Mouse (Mus musculus) neural tube, embryonic 12.5 days (tissue): ENCODE data around the gene Hal. TPM values are rescaled to one million over a fixed set of nuclear protein-coding genes. Genes with fewer than 3 reads are reported as not detected.
"Not testable (repeated sequence)": the region's sequence is repeated elsewhere in the genome, so short reads cannot be mapped to it uniquely, and the experiment has no call there.

Experiments used
- ATAC-seq: fragments of 200-750 bp; cut with Nextera tagmentation; 2 replicates; pipeline ENCODE4 v1.8.0; 2017; ENCODE audit warnings: low read depth, mild to moderate bottlenecking, moderate TSS enrichment, moderate library complexity; ENCODE audit not compliant: low FRiP score
- H3K27ac ChIP-seq: fragments of 300-500 bp; sonication (generic); 2 replicates; pipeline ENCODE4 v1.5.1; 2016
- H3K27me3 ChIP-seq: fragments of 300-500 bp; sonication (generic); replicated peaks from 2 replicates; pipeline ENCODE4 v1.6.1; 2016; ENCODE audit warnings: mild to moderate bottlenecking
- H3K36me3 ChIP-seq: fragments of 300-500 bp; sonication (generic); 2 replicates; pipeline ENCODE4 v1.6.1; 2016; ENCODE audit warnings: mild to moderate bottlenecking
- H3K4me1 ChIP-seq: fragments of 300-500 bp; sonication (generic); 2 replicates; pipeline ENCODE4 v1.6.1; 2016
- H3K4me2 ChIP-seq: fragments of 300-500 bp; sonication (generic); replicated peaks from 2 replicates; pipeline ENCODE4 v1.6.1; 2016; ENCODE audit warnings: mild to moderate bottlenecking
- H3K4me3 ChIP-seq: fragments of 300-500 bp; sonication (generic); 2 replicates; pipeline ENCODE4 v1.5.1; 2016
- H3K9ac ChIP-seq: fragments of 300-500 bp; sonication (generic); 2 replicates; pipeline ENCODE4 v1.6.1; 2016; ENCODE audit warnings: mild to moderate bottlenecking
- H3K9me3 ChIP-seq: fragments of 300-500 bp; sonication (generic); 2 replicates; pipeline ENCODE4 v1.6.1; 2016; ENCODE audit warnings: mild to moderate bottlenecking
- WGBS: fragments of 180-500 bp; shearing (Covaris S2); methylation state at CpG from one replicate; pipeline ENCODE4 v1.1.7; 2016; 5-methylcytosine and 5-hydroxymethylcytosine counted together
- polyA plus RNA-seq: library from polyadenylated mRNA; unstranded; fragments of >200 nt; fragmentation: Nextera tagmentation; extraction: Ambion mirVana; gene quantifications from 2 replicates; pipeline ENCODE4 v1.2.1, GENCODE M21; 2016

Gene Hal
- polyA plus RNA-seq, 1 experiment from 2014 or later = 0.08 TPM

DNA sequence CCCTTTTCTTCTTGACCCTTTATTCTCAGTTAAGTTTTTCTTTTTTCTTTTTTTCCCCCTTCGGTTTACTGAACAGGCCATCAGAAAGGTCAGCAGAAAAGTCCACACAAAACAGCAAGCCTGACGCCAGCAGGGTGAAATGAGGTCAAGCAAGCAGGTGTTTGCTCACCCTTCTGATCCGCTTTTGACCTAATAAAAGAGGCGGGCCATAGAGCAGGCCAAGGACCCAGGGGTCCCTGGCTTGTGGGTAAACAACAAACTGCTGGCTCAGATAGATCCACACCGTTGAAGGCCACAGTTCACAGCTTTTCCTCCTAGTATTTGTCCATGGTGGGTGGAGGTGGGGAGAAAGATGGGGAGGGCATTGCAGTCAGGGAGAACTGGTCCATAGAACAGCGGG, 54.6 kb downstream of the Hal start:
- Histone ChIP-seq H3K9me3 (no peaks in the 10 kb centered on the region), H3K4me2 (no peak overlapping the region), H3K9ac (no peak overlapping the region), H3K4me3 (no peak overlapping the region), H3K36me3 (no peaks in the 10 kb centered on the region), H3K27me3 (0 out of 2 replicates have a peak, but pooled peaks cover 4% of the 10 kb centered on the region), H3K4me1 (peaks cover 6% of the 10 kb centered on the region; the same call in 1 of the 2 replicates), H3K27ac (no peak overlapping the region)
- 54% methylated on average over 6 of the region's 6 CpGs for WGBS
- no peak for ATAC-seq

DNA sequence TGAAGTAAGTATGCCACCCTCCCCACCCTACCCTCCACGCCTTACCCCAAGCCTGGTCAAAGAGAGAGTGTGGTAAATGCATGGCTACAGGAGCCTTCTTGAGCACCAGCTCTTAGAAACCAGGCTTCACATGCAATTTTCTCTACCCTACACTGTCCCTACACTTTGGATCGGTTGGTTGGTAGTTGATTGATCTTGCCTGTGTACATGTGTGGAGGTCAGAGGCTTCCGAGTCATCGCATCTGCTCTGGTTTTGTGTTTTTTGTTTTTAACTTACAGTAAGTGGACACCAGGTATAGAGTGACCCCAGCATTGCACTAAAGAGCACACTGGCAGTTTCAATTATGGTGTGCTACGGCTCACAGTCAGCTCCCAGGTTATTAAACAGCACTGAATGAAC, 55.6 kb downstream of the Hal start:
- Histone ChIP-seq H3K4me1 (peaks cover 6% of the 10 kb centered on the region; the same call in 1 of the 2 replicates), H3K27ac (no peak overlapping the region), H3K4me2 (no peak overlapping the region), H3K27me3 (0 out of 2 replicates have a peak, but pooled peaks cover 4% of the 10 kb centered on the region), H3K9me3 (no peaks in the 10 kb centered on the region), H3K4me3 (no peak overlapping the region), H3K9ac (no peak overlapping the region), H3K36me3 (no peaks in the 10 kb centered on the region)
- 88% methylated on average over 5 of the region's 5 CpGs for WGBS
- no peak for ATAC-seq

DNA sequence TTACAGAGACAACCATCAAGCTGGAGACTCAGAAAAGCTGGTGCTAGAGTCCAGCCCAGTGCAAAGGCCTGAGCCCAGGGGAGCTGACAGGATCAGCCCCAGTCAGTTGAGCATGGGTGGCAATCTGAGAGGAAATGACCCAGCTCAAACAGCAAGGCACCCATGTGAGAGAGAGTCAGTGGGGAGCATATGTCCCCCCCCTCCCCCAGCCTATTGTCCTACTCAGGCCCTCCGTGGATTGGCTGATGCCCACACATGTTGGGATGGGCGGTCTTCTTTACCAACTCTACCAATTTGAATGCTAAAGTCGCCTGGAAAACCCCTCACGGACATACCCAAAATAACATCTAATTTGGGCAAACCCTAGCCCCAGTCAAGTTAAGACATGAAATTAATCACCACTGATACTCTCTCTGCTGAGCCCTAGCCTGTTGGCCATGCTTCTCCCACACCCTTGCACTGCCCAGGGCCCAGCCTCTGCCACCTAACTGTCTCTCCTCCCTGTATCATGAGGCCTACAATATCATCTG, 59.2 kb downstream of the Hal start:
- no peak overlapping the region for H3K27ac ChIP-seq
- H3K9me3 ChIP-seq = no peaks in the 10 kb centered on the region
- H3K9ac ChIP-seq = no peak overlapping the region
- H3K4me1 ChIP-seq = no peaks in the 10 kb centered on the region
- no peaks in the 10 kb centered on the region for H3K27me3 ChIP-seq
- H3K4me2 ChIP-seq = no peak overlapping the region
- no peak for ATAC-seq
- no peaks in the 10 kb centered on the region for H3K36me3 ChIP-seq
- 93% methylated on average over 4 of the region's 4 CpGs for WGBS
- no peak overlapping the region for H3K4me3 ChIP-seq

DNA sequence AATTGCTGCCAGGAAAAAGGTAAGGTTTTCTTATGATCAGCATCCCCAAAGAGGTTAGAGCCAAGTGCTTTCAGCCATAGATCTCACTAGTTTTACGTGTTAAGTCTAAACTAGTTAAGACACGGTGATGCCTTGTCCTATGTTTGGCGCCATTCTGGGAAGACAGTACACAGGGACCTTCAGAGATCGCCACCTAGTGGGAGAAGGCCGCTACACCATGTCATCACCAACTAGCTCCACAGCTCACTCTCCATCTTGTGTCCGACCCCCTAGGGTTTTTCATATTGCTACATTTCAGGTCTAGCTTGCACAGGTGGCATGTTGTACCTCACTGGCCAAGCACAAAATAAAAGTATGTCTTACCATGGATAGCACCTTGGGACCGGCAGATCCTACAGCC, 60.4 kb downstream of the Hal start:
- H3K36me3 ChIP-seq = no peaks in the 10 kb centered on the region
- WGBS = 17% methylated on average over 7 of the region's 7 CpGs
- no peak; the same call in 1 of the 2 replicates for ATAC-seq

DNA sequence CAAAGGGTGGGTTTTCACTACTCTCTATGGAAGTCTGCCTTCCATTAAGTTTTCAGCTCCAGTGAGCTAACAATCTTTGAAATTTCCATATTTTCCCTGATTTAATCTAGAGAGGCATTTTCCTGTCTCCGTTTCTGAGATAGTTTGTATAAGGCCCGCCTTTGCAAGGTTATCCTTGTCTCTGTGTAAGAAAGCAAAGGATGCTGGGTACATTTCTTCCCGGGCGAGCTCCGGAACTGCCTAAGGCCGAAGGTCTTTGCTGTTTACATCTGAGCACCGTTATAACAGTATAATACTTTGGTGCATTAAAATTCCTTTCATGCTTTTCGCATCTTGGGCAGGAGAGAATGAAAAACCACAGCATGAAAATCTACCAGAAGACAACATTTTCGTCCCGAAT, 61.3 kb downstream of the Hal start:
- Histone ChIP-seq H3K36me3 (no peaks in the 10 kb centered on the region), H3K4me2 (no peak overlapping the region), H3K4me3 (no peak overlapping the region), H3K9ac (no peak overlapping the region), H3K4me1 (no peaks in the 10 kb centered on the region), H3K27ac (no peak overlapping the region), H3K9me3 (no peaks in the 10 kb centered on the region), H3K27me3 (no peaks in the 10 kb centered on the region)
- no peak for ATAC-seq
- 91% methylated on average over 10 of the region's 10 CpGs for WGBS

More for the DNA sequence above, 60.4 kb downstream of the Hal start:
- Histone ChIP-seq H3K27me3 (no peaks in the 10 kb centered on the region), H3K9ac (no peak overlapping the region), H3K4me2 (no peak overlapping the region), H3K27ac (no peak overlapping the region), H3K9me3 (no peaks in the 10 kb centered on the region), H3K4me3 (no peak overlapping the region), H3K4me1 (no peaks in the 10 kb centered on the region)

DNA sequence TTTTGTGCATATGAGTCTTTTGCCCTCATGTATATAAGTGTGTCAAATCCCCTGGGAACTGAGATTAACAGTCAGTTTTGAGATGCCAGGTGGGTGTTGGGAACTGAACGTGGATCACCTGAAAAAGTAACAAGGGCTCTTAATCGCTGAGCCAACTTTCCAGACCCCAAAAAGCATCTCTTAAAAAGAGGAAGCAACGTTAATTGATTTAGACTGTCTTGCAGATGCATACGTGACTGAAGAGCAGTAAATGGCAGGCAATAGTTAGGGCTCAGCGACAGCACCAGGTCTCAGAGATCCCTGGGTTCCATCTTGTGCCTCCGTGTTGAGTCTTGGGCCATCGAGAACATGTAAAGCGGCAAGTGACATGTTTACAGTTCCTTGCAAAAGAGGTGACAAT, 64.0 kb downstream of the Hal start:
- H3K9me3 ChIP-seq = no peaks in the 10 kb centered on the region
- ATAC-seq = no peak

DNA sequence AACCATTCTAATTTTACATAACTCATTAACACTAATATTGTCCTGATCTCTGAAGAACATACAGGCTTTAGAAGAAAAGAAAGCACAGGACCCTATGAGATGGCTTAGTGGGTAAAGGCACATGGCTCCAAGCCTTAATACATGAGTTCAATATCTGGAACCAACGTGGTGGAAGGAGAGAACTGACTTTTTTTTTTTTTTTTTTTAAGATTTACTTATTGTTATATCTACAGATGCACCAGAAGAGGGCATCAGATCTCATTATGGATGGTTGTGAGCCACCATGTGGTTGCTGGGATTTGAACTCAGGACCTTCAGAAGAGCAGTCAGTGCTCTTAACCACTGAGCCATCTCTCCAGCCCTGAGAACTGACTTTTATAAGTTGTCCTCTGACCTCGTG, 69.4 kb downstream of the Hal start:
- H3K4me2 ChIP-seq, H3K36me3 ChIP-seq, H3K27ac ChIP-seq, H3K4me1 ChIP-seq, H3K9ac ChIP-seq, H3K27me3 ChIP-seq, ATAC-seq, H3K4me3 ChIP-seq, H3K9me3 ChIP-seq: not testable (repeated sequence)
- 82% methylated on average over 2 of the region's 2 CpGs for WGBS

More for the DNA sequence above, 64.0 kb downstream of the Hal start:
- Histone ChIP-seq H3K4me3 (no peak overlapping the region), H3K4me1 (no peaks in the 10 kb centered on the region), H3K9ac (no peak overlapping the region), H3K4me2 (no peak overlapping the region), H3K27me3 (no peaks in the 10 kb centered on the region), H3K27ac (no peak overlapping the region), H3K36me3 (no peaks in the 10 kb centered on the region)
- WGBS = 85% methylated on average over 8 of the region's 8 CpGs

DNA sequence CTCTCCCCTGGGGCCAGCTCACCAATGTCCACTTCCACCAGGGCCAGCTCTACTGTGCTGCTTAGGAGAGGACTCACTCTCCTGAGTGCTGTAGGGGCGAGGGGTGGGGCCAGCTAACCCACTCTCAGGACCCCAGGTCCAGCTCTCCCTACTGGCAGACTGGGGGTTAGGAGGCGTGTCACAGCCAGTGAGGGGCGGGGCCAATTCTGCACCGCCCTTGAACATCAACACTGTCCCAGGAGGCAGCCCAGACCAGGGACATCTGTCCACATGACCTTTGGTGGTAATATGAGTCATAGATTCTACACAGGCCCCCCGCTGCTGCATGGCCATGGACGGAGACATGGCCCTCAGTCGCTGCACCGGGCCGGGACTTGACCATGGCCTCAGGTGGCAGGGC, 71.2 kb downstream of the Hal start:
- Histone ChIP-seq H3K4me3 (no peak overlapping the region), H3K4me2 (no peak overlapping the region), H3K27me3 (no peaks in the 10 kb centered on the region), H3K27ac (no peak overlapping the region), H3K9ac (no peak overlapping the region), H3K4me1 (no peaks in the 10 kb centered on the region), H3K36me3 (no peaks in the 10 kb centered on the region), H3K9me3 (no peaks in the 10 kb centered on the region)
- ATAC-seq = no peak
- 47% methylated on average over 9 of the region's 9 CpGs for WGBS

DNA sequence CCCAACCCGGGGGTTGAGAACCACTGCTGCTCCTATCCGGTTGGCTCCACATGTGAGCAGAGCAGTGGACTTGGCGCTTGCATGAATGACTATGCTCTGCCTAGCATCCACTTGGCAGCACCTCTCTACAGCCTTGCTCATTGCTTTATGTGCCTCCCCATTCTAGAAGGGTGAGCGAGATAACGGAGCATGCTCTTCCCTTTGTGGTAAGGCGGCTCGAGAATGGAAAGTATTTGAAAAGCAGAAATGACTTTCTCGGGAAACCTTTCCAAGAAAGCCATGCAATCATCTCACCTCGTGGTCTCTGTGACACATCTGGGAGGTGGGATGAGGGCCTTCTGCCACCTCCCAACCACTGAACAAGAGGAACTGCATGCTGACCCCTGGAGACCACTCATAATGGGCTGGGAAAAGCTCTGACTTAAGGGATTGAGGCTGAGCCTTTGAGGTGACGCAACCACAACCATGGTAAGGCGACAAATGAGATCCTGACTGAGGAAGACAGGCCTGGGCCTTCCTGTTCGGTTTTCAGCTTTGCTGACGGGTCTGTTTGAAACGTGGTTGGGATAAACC, 76.0 kb downstream of the Hal start:
- no peak for ATAC-seq
- Histone ChIP-seq H3K9me3 (no peaks in the 10 kb centered on the region), H3K27ac (no peak overlapping the region), H3K4me3 (no peak overlapping the region), H3K36me3 (no peaks in the 10 kb centered on the region), H3K9ac (no peak overlapping the region), H3K4me2 (no peak overlapping the region), H3K27me3 (no peaks in the 10 kb centered on the region), H3K4me1 (no peaks in the 10 kb centered on the region)
- 92% methylated on average over 14 of the region's 14 CpGs for WGBS

DNA sequence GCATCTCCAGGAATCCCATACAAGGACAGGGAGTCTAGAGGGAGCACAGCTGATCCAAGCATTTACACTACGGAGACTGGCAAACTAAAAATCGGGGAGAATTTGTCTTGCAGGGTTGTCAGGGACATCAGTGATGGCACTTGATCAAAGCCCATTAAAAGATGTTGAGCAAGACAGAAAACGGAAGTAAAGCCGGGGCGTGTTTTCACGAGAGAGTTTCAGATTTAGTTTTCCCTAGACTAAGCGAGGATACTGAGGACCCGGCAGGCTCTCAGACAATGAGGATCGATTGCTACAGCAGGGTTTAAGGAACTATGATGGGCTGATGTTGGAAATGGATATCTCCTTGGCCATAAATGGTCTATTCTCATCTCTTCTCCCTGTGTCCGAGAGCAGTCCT, 78.5 kb downstream of the Hal start:
- Histone ChIP-seq H3K27me3 (no peaks in the 10 kb centered on the region), H3K9me3 (no peaks in the 10 kb centered on the region), H3K9ac (no peak overlapping the region), H3K4me3 (no peak overlapping the region), H3K4me2 (no peak overlapping the region), H3K36me3 (no peaks in the 10 kb centered on the region), H3K4me1 (no peaks in the 10 kb centered on the region), H3K27ac (no peak overlapping the region)
- 90% methylated on average over 10 of the region's 10 CpGs for WGBS
- no peak for ATAC-seq

DNA sequence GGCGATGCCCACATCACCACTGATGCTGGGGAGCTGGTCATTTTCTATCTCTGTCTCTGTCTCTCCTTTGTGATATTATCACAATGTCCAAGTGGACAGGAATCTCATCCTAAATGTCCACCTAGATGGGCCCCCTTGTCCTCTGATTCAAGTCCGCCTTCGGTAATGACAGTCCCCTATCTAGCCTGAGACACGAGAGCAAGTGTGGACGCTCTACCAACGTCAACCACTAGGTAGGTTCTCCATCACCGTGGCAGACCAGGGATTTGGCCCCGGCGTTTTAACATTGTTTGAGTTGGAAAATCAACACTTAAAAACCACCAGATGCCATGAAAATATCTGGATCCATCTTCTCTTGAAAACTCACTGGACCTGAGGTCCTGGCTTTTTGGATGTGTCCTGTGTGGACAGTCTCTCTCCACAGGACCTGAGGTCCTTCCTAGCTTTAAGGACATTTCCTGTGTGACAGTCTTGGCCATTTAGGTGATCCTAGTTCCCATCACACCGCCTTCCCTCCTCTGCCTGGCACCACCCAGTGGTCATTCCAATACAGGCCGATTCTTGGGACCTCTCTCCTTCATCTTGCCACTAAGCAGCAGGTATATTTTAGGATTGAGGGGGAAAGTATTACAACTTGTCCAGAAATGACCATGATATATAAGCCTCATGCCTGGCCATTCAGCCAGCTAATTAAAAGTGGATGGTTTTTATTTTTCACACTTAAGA, 79.4 kb downstream of the Hal start:
- no peak overlapping the region for H3K4me2 ChIP-seq
- H3K9ac ChIP-seq = no peak overlapping the region
- H3K4me3 ChIP-seq = no peak overlapping the region
- 90% methylated on average over 11 of the region's 11 CpGs for WGBS
- H3K4me1 ChIP-seq = no peaks in the 10 kb centered on the region
- H3K27ac ChIP-seq = no peak overlapping the region
- no peak for ATAC-seq
- H3K9me3 ChIP-seq = no peaks in the 10 kb centered on the region
- no peaks in the 10 kb centered on the region for H3K27me3 ChIP-seq
- H3K36me3 ChIP-seq = no peaks in the 10 kb centered on the region

DNA sequence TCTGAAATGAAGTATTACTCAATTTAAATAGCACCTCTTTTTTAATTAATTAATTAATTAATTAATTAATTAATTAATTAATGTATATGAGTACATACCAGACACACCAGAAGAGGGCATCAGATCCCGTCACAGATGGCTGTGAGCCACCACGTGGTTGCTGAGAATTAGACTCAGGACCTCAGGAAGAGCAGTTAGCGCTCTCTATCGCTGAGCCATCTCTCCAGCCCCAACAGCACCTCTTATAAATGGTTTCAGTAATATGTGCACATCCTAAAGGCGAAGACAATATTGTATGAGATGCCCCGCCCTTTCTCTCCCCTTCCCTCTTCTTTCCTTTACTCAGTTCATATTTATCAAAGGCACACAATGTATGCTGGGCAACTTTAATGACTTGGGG, 80.1 kb downstream of the Hal start:
- no peak overlapping the region for H3K4me2 ChIP-seq
- no peaks in the 10 kb centered on the region for H3K4me1 ChIP-seq
- no peaks in the 10 kb centered on the region for H3K9me3 ChIP-seq
- H3K27ac ChIP-seq = no peak overlapping the region
- WGBS = 87% methylated on average over 6 of the region's 6 CpGs
- no peak overlapping the region for H3K9ac ChIP-seq
- ATAC-seq = no peak
- no peaks in the 10 kb centered on the region for H3K27me3 ChIP-seq
- no peaks in the 10 kb centered on the region for H3K36me3 ChIP-seq
- H3K4me3 ChIP-seq = no peak overlapping the region
